16 mouse cellular contexts compared by ENCODE assay signal in genomic region chr10:91098056-91098455, GRCm38 (mm10).
"Had no signal": no experiment of that assay in that cellular context is flagged by ENCODE, and none has a peak within 500 bp of the region (broad histone marks: within the 10 kb centered on the region; RNA-seq: fewer than 3 reads in every experiment).

No protein-coding gene starts in this region.

- H3K4me1 ChIP-seq: neural tube, embryonic 13.5 days; neural tube, embryonic 15.5 days; stomach, embryonic 15.5 days had no signal

- H3K4me3 ChIP-seq: neural tube, embryonic 13.5 days; neural tube, embryonic 15.5 days; stomach, embryonic 15.5 days had no signal

- H3K27me3 ChIP-seq: neural tube, embryonic 13.5 days; neural tube, embryonic 15.5 days; stomach, embryonic 15.5 days had no signal

- H3K27ac ChIP-seq: neural tube, embryonic 13.5 days; neural tube, embryonic 15.5 days; stomach, embryonic 15.5 days; stomach, postnatal 0 days had no signal

- H3K36me3 ChIP-seq: stomach, embryonic 15.5 days had no signal

- DNase-seq: retina, postnatal 1 day; right cerebral cortex, adult 18-20 months; right cerebral cortex, postnatal 14 days; right cerebral cortex, postnatal 25 days; right cerebral cortex, postnatal 4 days; spleen, adult 18-20 months; thymus, adult 18-20 months; thymus, adult 2 months; thymus, postnatal 14 days; thymus, postnatal 25 days; thymus, postnatal 36 days; thymus, postnatal 4 days had no signal

- H3K9me3 ChIP-seq: neural tube, embryonic 13.5 days; neural tube, embryonic 15.5 days; stomach, embryonic 15.5 days had no signal
